Mouse (Mus musculus) lung, postnatal 0 days (tissue): Measurements from ENCODE around the gene Ccndbp1.

Source experiments
- CTCF ChIP-seq: IDR thresholded peaks from 2 replicates; pipeline ENCODE4 v1.5.1; 2016; ENCODE audit warnings: antibody characterized with exemption, mild to moderate bottlenecking
- EP300 ChIP-seq: IDR thresholded peaks from 2 replicates; pipeline ENCODE4 v1.6.1; 2016; ENCODE audit warnings: antibody characterized with exemption, mild to moderate bottlenecking, control low read depth

DNA sequence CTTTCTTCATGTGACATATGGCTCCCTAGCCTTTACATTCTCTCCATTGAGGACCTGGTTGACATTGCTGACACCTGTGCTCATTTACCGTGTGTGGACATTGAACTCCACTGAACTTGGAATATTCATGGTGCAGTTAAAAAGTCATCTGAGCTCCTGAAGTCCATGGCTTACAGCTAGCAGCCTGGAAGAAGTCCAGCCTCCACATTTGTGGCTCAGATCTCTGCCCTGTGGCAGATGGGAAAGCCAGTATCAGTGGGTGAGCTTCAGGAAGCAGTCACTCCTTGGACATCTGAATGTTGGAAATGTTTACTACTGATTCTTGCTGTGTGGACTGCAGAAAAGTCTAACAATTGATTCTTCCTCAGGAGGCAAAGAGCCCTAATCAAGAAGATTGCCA is 1.2 kb upstream of the Ccndbp1 start:
- TF ChIP-seq CTCF = no peak
- TF ChIP-seq EP300 = no peak
